Mouse (Mus musculus) bone marrow, adult 2 months (tissue): Measurements from ENCODE around the gene Dlgap1. TPM values are rescaled to one million over a fixed set of nuclear protein-coding genes. Genes with fewer than 3 reads are reported as not detected.

ENCODE experiments used
- H3K27ac ChIP-seq: fragments of 200-500 bp; 2 replicates; pipeline ENCODE4 v1.5.1; 2012; ENCODE audit warnings: low read depth, mild to moderate bottlenecking, control low read depth, inconsistent platforms, low read length; ENCODE audit not compliant: control insufficient read depth, poor library complexity, insufficient read depth
- H3K4me1 ChIP-seq: fragments of 200-500 bp; 2 replicates; pipeline ENCODE4 v1.6.1; 2011; ENCODE audit warnings: low read length; ENCODE audit not compliant: control insufficient read depth, insufficient read depth
- H3K4me3 ChIP-seq: fragments of 200-500 bp; replicated peaks from 2 replicates; pipeline ENCODE3; 2011; ENCODE audit warnings: mild to moderate bottlenecking, low read depth, low read length, control low read depth; ENCODE audit not compliant: control insufficient read depth
- CTCF ChIP-seq: fragments of 200-500 bp; IDR thresholded peaks from 2 replicates; pipeline ENCODE4 v1.5.1; 2011; ENCODE audit warnings: low read length, control low read depth; ENCODE audit not compliant: control insufficient read depth, insufficient read depth
- POLR2A ChIP-seq: fragments of 200-500 bp; IDR thresholded peaks from 2 replicates; pipeline ENCODE4 v1.6.1; 2011; ENCODE audit warnings: low read depth, mild to moderate bottlenecking, control low read depth, low read length, borderline replicate concordance; ENCODE audit not compliant: control insufficient read depth
- WGBS: fragments of 180-500 bp; shearing (Covaris S2); methylation state at CpG from one replicate; pipeline ENCODE4 v1.1.7; 2018; 5-methylcytosine and 5-hydroxymethylcytosine counted together
- polyA plus RNA-seq: library from polyadenylated mRNA; stranded (reverse); fragments of >200 nt; gene quantifications from 2 replicates; pipeline ENCODE4 v1.2.4, GENCODE M21; 2011; ENCODE audit warnings: low replicate concordance; ENCODE audit not compliant: missing spikeins, insufficient read depth, insufficient read length

The Dlgap1 gene
- polyA plus RNA-seq, 1 experiment = not detected

DNA sequence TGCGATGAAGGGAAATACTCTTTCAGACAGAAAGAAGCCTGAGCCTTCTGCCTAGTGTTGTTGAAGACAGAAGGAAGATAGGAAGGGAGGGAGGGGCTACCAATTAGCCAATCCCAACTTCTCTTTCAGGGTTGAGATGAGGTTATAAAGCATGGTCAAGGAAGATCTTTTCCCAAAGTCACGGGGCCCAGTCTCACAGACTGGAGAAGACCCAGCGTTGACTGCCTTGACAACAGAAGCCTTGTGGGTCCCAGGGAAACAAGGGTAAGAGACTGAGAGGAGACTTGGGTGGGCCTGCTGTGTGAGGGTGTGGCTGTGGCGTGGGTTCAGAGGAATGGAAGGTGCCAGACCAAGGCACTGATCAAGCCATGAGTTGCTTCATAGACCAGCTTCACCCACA is 901.7 kb downstream of the Dlgap1 start:
- no peak overlapping the region for H3K4me3 ChIP-seq
- TF ChIP-seq POLR2A (no peak), CTCF (no peak)
- 74% methylated on average over 4 of the region's 4 CpGs for WGBS
- H3K27ac ChIP-seq = no peak overlapping the region
- H3K4me1 ChIP-seq = no peaks in the 10 kb centered on the region
